Mouse (Mus musculus): ENCODE measurements at regions not wholly inside any gene's neighbourhood (a gene's known extent, or its start where the extent isn't known, plus 50 kb on each side); places are given as distances from the start of the nearest gene placed in this dataset.

GRCm38 (mm10) chr13:78580863-78581595 lies 381.5 kb upstream of the Nr2f1 start:
- Histone ChIP-seq H3K9me3 (ENCODE audit: control insufficient read depth, insufficient read depth, low read depth, low read length) (no peaks in the 10 kb centered on the region), H3K36me3 (ENCODE audit: control insufficient read depth, insufficient read depth, low read length, poor library complexity, severe bottlenecking) (no peaks in the 10 kb centered on the region), H3K4me1 (ENCODE audit: control insufficient read depth in 2 of 2, insufficient read depth in 2 of 2, low read length in 2 of 2, poor library complexity in 1 of 2) (peaks cover 0 to 6% of the 10 kb centered on the region in 2 experiments; a peak in 2 of 4 replicates), H3K9ac (ENCODE audit: insufficient read depth, low read depth, low read length, poor library complexity, severe bottlenecking) (no peak overlapping the region), H3K27ac (ENCODE audit: insufficient read depth, low read depth, low read length, poor library complexity, severe bottlenecking) (no peak overlapping the region), H3K4me3 (ENCODE audit: insufficient read depth in 1 of 2, low read depth in 1 of 2, low read length in 2 of 2, poor library complexity in 1 of 2, severe bottlenecking in 1 of 2) (no peak overlapping the region)
- in situ Hi-C loops (cut with MboI; ENCODE audit: low sequenced_read_pairs in 2 of 2, unreplicated experiment in 2 of 2): no loop called here
- TF ChIP-seq ZC3H11A (IDR thresholded peaks at IDR 0.05; ENCODE audit: borderline replicate concordance, low read depth, low read length): no peak
- no peak for TF ChIP-seq MAFK (IDR thresholded peaks at IDR 0.05; ENCODE audit: insufficient read depth, low read depth, low read length)
- no peak for TF ChIP-seq ZNF384 (IDR thresholded peaks at IDR 0.05; ENCODE audit: low read depth, low read length)
- no peak for TF ChIP-seq HCFC1 (IDR thresholded peaks at IDR 0.05; ENCODE audit: borderline replicate concordance, insufficient read depth, low read length)
- no peak for TF ChIP-seq CHD2 (IDR thresholded peaks at IDR 0.05; ENCODE audit: low read depth, low read length)
- no peak for DNase-seq (ENCODE audit: low read depth, low spot score)

GRCm38 (mm10) chr13:78577497-78577896 lies 377.9 kb upstream of the Nr2f1 start:
- in situ Hi-C loops (cut with MboI; ENCODE audit: low sequenced_read_pairs in 2 of 2, unreplicated experiment in 2 of 2): no loop called here
- no peak overlapping the region for H3K27ac ChIP-seq (ENCODE audit: insufficient read depth, low read depth, low read length, poor library complexity, severe bottlenecking)
- no peaks in the 10 kb centered on the region for H3K9me3 ChIP-seq (ENCODE audit: control insufficient read depth, insufficient read depth, low read depth, low read length)
- peaks cover 0 to 6% of the 10 kb centered on the region in 2 experiments; a peak in 2 of 4 replicates for H3K4me1 ChIP-seq (ENCODE audit: control insufficient read depth in 2 of 2, insufficient read depth in 2 of 2, low read length in 2 of 2, poor library complexity in 1 of 2)
- no peak overlapping the region for H3K9ac ChIP-seq (ENCODE audit: insufficient read depth, low read depth, low read length, poor library complexity, severe bottlenecking)
- no peaks in the 10 kb centered on the region for H3K36me3 ChIP-seq (ENCODE audit: control insufficient read depth, insufficient read depth, low read length, poor library complexity, severe bottlenecking)
- TF ChIP-seq CHD2 (IDR thresholded peaks at IDR 0.05; ENCODE audit: low read depth, low read length): no peak
- TF ChIP-seq ZC3H11A (IDR thresholded peaks at IDR 0.05; ENCODE audit: borderline replicate concordance, low read depth, low read length): no peak
- TF ChIP-seq HCFC1 (IDR thresholded peaks at IDR 0.05; ENCODE audit: borderline replicate concordance, insufficient read depth, low read length): no peak
- TF ChIP-seq ZNF384 (IDR thresholded peaks at IDR 0.05; ENCODE audit: low read depth, low read length): no peak
- no peak for TF ChIP-seq MAFK (IDR thresholded peaks at IDR 0.05; ENCODE audit: insufficient read depth, low read depth, low read length)
- H3K4me3 ChIP-seq (ENCODE audit: insufficient read depth in 1 of 2, low read depth in 1 of 2, low read length in 2 of 2, poor library complexity in 1 of 2, severe bottlenecking in 1 of 2): no peak overlapping the region
- DNase-seq (ENCODE audit: low read depth, low spot score): no peak

GRCm38 (mm10) chr13:78576300-78577296 lies 377.0 kb upstream of the Nr2f1 start:
- no peak for DNase-seq (ENCODE audit: low read depth, low spot score)
- no peak overlapping the region; the same call in 1 of the 2 replicates for H3K27ac ChIP-seq (ENCODE audit: insufficient read depth, low read depth, low read length, poor library complexity, severe bottlenecking)
- H3K9me3 ChIP-seq (ENCODE audit: control insufficient read depth, insufficient read depth, low read depth, low read length): no peaks in the 10 kb centered on the region
- no peak overlapping the region for H3K9ac ChIP-seq (ENCODE audit: insufficient read depth, low read depth, low read length, poor library complexity, severe bottlenecking)
- peaks cover 0 to 6% of the 10 kb centered on the region in 2 experiments; a peak in 2 of 4 replicates for H3K4me1 ChIP-seq (ENCODE audit: control insufficient read depth in 2 of 2, insufficient read depth in 2 of 2, low read length in 2 of 2, poor library complexity in 1 of 2)
- TF ChIP-seq HCFC1 (IDR thresholded peaks at IDR 0.05; ENCODE audit: borderline replicate concordance, insufficient read depth, low read length) (no peak), ZNF384 (IDR thresholded peaks at IDR 0.05; ENCODE audit: low read depth, low read length) (no peak), MAFK (IDR thresholded peaks at IDR 0.05; ENCODE audit: insufficient read depth, low read depth, low read length) (no peak), ZC3H11A (IDR thresholded peaks at IDR 0.05; ENCODE audit: borderline replicate concordance, low read depth, low read length) (no peak), CHD2 (IDR thresholded peaks at IDR 0.05; ENCODE audit: low read depth, low read length) (no peak)
- in situ Hi-C loops (cut with MboI; ENCODE audit: low sequenced_read_pairs in 2 of 2, unreplicated experiment in 2 of 2): no loop called here
- no peaks in the 10 kb centered on the region for H3K36me3 ChIP-seq (ENCODE audit: control insufficient read depth, insufficient read depth, low read length, poor library complexity, severe bottlenecking)
- no peak overlapping the region for H3K4me3 ChIP-seq (ENCODE audit: insufficient read depth in 1 of 2, low read depth in 1 of 2, low read length in 2 of 2, poor library complexity in 1 of 2, severe bottlenecking in 1 of 2)

- in situ Hi-C loops (cut with MboI; ENCODE audit: low sequenced_read_pairs in 2 of 2, unreplicated experiment in 2 of 2): no loop called here
Observed at GRCm38 (mm10) chr13:78571093-78571492, 371.5 kb upstream of the Nr2f1 start.

More at GRCm38 (mm10) chr13:78571093-78571492, 371.5 kb upstream of the Nr2f1 start:
- H3K4me1 ChIP-seq (ENCODE audit: control insufficient read depth in 2 of 2, insufficient read depth in 2 of 2, low read length in 2 of 2, poor library complexity in 1 of 2): no peaks in the 10 kb centered on the region
- DNase-seq (ENCODE audit: low read depth, low spot score): no peak
- no peaks in the 10 kb centered on the region for H3K36me3 ChIP-seq (ENCODE audit: control insufficient read depth, insufficient read depth, low read length, poor library complexity, severe bottlenecking)
- H3K4me3 ChIP-seq (ENCODE audit: insufficient read depth in 1 of 2, low read depth in 1 of 2, low read length in 2 of 2, poor library complexity in 1 of 2, severe bottlenecking in 1 of 2): no peak overlapping the region
- H3K27ac ChIP-seq (ENCODE audit: insufficient read depth, low read depth, low read length, poor library complexity, severe bottlenecking): no peak overlapping the region
- no peak overlapping the region for H3K9ac ChIP-seq (ENCODE audit: insufficient read depth, low read depth, low read length, poor library complexity, severe bottlenecking)
- no peaks in the 10 kb centered on the region for H3K9me3 ChIP-seq (ENCODE audit: control insufficient read depth, insufficient read depth, low read depth, low read length)
- TF ChIP-seq MAFK (IDR thresholded peaks at IDR 0.05; ENCODE audit: insufficient read depth, low read depth, low read length) (no peak), CHD2 (IDR thresholded peaks at IDR 0.05; ENCODE audit: low read depth, low read length) (no peak), ZNF384 (IDR thresholded peaks at IDR 0.05; ENCODE audit: low read depth, low read length) (no peak), HCFC1 (IDR thresholded peaks at IDR 0.05; ENCODE audit: borderline replicate concordance, insufficient read depth, low read length) (no peak), ZC3H11A (IDR thresholded peaks at IDR 0.05; ENCODE audit: borderline replicate concordance, low read depth, low read length) (no peak)
